Mouse (Mus musculus): ENCODE measurements around the gene Slc22a15. TPM values are rescaled to one million over a fixed set of nuclear protein-coding genes. Genes with fewer than 3 reads are reported as not detected.
A peak's percentile ranks its signal among the peaks of the same experiment; 100 is the strongest.

Gene Slc22a15
- polyA plus RNA-seq, 1 experiment from 2014 or later, result 1.8 TPM

- no peaks in the 10 kb centered on the region for H3K4me1 ChIP-seq
- H3K4me3 ChIP-seq, result no peak overlapping the region
- no peaks in the 10 kb centered on the region for H3K36me3 ChIP-seq
- H3K9me3 ChIP-seq (replicated peaks), result no peaks in the 10 kb centered on the region
- H3K27me3 ChIP-seq (replicated peaks), result no peaks in the 10 kb centered on the region
- WGBS (ENCODE audit: insufficient replicate concordance), result 12% methylated on average over 3 of the region's 3 CpGs
- no peak overlapping the region for H3K27ac ChIP-seq
- no peak overlapping the region for H3K4me2 ChIP-seq
- no peak overlapping the region for H3K9ac ChIP-seq
- ATAC-seq, result no peak
Observed at GRCm38 (mm10) chr3:101883902-101884301, 40.4 kb downstream of the Slc22a15 start.

- WGBS (ENCODE audit: insufficient replicate concordance), result 59% methylated on average over 9 of the region's 9 CpGs
- Histone ChIP-seq H3K9me3 (replicated peaks) (no peaks in the 10 kb centered on the region), H3K27ac (no peak overlapping the region), H3K4me3 (no peak overlapping the region), H3K36me3 (no peaks in the 10 kb centered on the region), H3K27me3 (replicated peaks) (no peaks in the 10 kb centered on the region), H3K4me1 (no peaks in the 10 kb centered on the region), H3K4me2 (no peak overlapping the region), H3K9ac (no peak overlapping the region)
- no peak for ATAC-seq
Observed at GRCm38 (mm10) chr3:101881721-101882120, 42.5 kb downstream of the Slc22a15 start.

GRCm38 (mm10) chr3:101880818-101881217 is 43.4 kb downstream of the Slc22a15 start:
- Histone ChIP-seq H3K9me3 (replicated peaks) (no peaks in the 10 kb centered on the region), H3K36me3 (no peaks in the 10 kb centered on the region), H3K4me3 (no peak overlapping the region), H3K4me2 (no peak overlapping the region), H3K9ac (no peak overlapping the region), H3K27ac (no peak overlapping the region), H3K27me3 (replicated peaks) (no peaks in the 10 kb centered on the region), H3K4me1 (no peaks in the 10 kb centered on the region)
- ATAC-seq, result no peak
- 74% methylated on average over 6 of the region's 6 CpGs for WGBS (ENCODE audit: insufficient replicate concordance)

- H3K9ac ChIP-seq, result no peak overlapping the region
- no peak for ATAC-seq
- H3K27ac ChIP-seq, result no peak overlapping the region
- H3K4me3 ChIP-seq, result no peak overlapping the region
- no peaks in the 10 kb centered on the region for H3K9me3 ChIP-seq (replicated peaks)
- no peaks in the 10 kb centered on the region for H3K27me3 ChIP-seq (replicated peaks)
- no peaks in the 10 kb centered on the region for H3K36me3 ChIP-seq
- H3K4me2 ChIP-seq, result no peak overlapping the region
- no peaks in the 10 kb centered on the region for H3K4me1 ChIP-seq
- 63% methylated on average over 5 of the region's 5 CpGs for WGBS (ENCODE audit: insufficient replicate concordance)
Observed at GRCm38 (mm10) chr3:101878136-101878535, 46.1 kb downstream of the Slc22a15 start.

GRCm38 (mm10) chr3:101876459-101877285 is 47.6 kb downstream of the Slc22a15 start:
- Histone ChIP-seq H3K27me3 (replicated peaks) (no peaks in the 10 kb centered on the region), H3K4me1 (no peaks in the 10 kb centered on the region), H3K36me3 (no peaks in the 10 kb centered on the region), H3K4me3 (no peak overlapping the region), H3K27ac (peak overlapping the region; percentile 27; the same call in 1 of the 2 replicates), H3K9me3 (replicated peaks) (no peaks in the 10 kb centered on the region), H3K9ac (no peak overlapping the region), H3K4me2 (no peak overlapping the region)
- no peak for ATAC-seq
- 60% methylated on average over 7 of the region's 7 CpGs for WGBS (ENCODE audit: insufficient replicate concordance)

GRCm38 (mm10) chr3:101875258-101875920 is 48.9 kb downstream of the Slc22a15 start:
- Histone ChIP-seq H3K4me1 (no peaks in the 10 kb centered on the region), H3K4me3 (no peak overlapping the region), H3K27ac (no peak overlapping the region), H3K9me3 (replicated peaks) (no peaks in the 10 kb centered on the region), H3K36me3 (no peaks in the 10 kb centered on the region), H3K27me3 (replicated peaks) (no peaks in the 10 kb centered on the region), H3K9ac (no peak overlapping the region), H3K4me2 (no peak overlapping the region)
- WGBS (ENCODE audit: insufficient replicate concordance), result 65% methylated on average over 10 of the region's 10 CpGs
- no peak for ATAC-seq

- Histone ChIP-seq H3K36me3 (no peaks in the 10 kb centered on the region), H3K4me3 (no peak overlapping the region), H3K9ac (no peak overlapping the region), H3K4me1 (no peaks in the 10 kb centered on the region), H3K9me3 (replicated peaks) (no peaks in the 10 kb centered on the region), H3K27ac (no peak overlapping the region), H3K4me2 (no peak overlapping the region), H3K27me3 (replicated peaks) (no peaks in the 10 kb centered on the region)
- WGBS (ENCODE audit: insufficient replicate concordance), result 70% methylated on average over 7 of the region's 7 CpGs
- ATAC-seq, result no peak
Observed at GRCm38 (mm10) chr3:101873061-101873675, 51.1 kb downstream of the Slc22a15 start.

- WGBS (ENCODE audit: insufficient replicate concordance), result 72% methylated on average over 9 of the region's 9 CpGs
- H3K9ac ChIP-seq, result no peak overlapping the region
Observed at GRCm38 (mm10) chr3:101871951-101872350, 52.3 kb downstream of the Slc22a15 start.

GRCm38 (mm10) chr3:101867001-101867421 is 57.2 kb downstream of the Slc22a15 start:
- no peaks in the 10 kb centered on the region for H3K9me3 ChIP-seq (replicated peaks)
- H3K4me3 ChIP-seq, result no peak overlapping the region
- H3K4me2 ChIP-seq, result no peak overlapping the region
- H3K36me3 ChIP-seq, result no peaks in the 10 kb centered on the region
- H3K9ac ChIP-seq, result no peak overlapping the region
- no peaks in the 10 kb centered on the region for H3K27me3 ChIP-seq (replicated peaks)
- no peaks in the 10 kb centered on the region for H3K4me1 ChIP-seq
- H3K27ac ChIP-seq, result no peak overlapping the region
- no peak for ATAC-seq
- 63% methylated on average over 4 of the region's 4 CpGs for WGBS (ENCODE audit: insufficient replicate concordance)

More at GRCm38 (mm10) chr3:101871951-101872350, 52.3 kb downstream of the Slc22a15 start:
- H3K36me3 ChIP-seq, result no peaks in the 10 kb centered on the region
- no peak for ATAC-seq
- no peaks in the 10 kb centered on the region for H3K4me1 ChIP-seq
- H3K9me3 ChIP-seq (replicated peaks), result no peaks in the 10 kb centered on the region
- H3K4me3 ChIP-seq, result no peak overlapping the region
- H3K4me2 ChIP-seq, result no peak overlapping the region
- H3K27me3 ChIP-seq (replicated peaks), result no peaks in the 10 kb centered on the region
- no peak overlapping the region for H3K27ac ChIP-seq

GRCm38 (mm10) chr3:101861856-101862255 is 62.4 kb downstream of the Slc22a15 start:
- Histone ChIP-seq H3K27ac (no peak overlapping the region), H3K27me3 (replicated peaks) (no peaks in the 10 kb centered on the region), H3K36me3 (no peaks in the 10 kb centered on the region), H3K4me2 (no peak overlapping the region), H3K4me1 (no peaks in the 10 kb centered on the region), H3K4me3 (no peak overlapping the region), H3K9me3 (replicated peaks) (no peaks in the 10 kb centered on the region), H3K9ac (no peak overlapping the region)
- ATAC-seq, result no peak
- 60% methylated on average over 3 of the region's 3 CpGs for WGBS (ENCODE audit: insufficient replicate concordance)

GRCm38 (mm10) chr3:101860151-101860550 is 64.1 kb downstream of the Slc22a15 start:
- ATAC-seq, result no peak
- H3K4me1 ChIP-seq, result no peaks in the 10 kb centered on the region
- H3K4me2 ChIP-seq, result no peak overlapping the region
- H3K9ac ChIP-seq, result no peak overlapping the region
- no peak overlapping the region for H3K27ac ChIP-seq
- H3K27me3 ChIP-seq (replicated peaks), result no peaks in the 10 kb centered on the region
- H3K36me3 ChIP-seq, result no peaks in the 10 kb centered on the region
- no peak overlapping the region for H3K4me3 ChIP-seq
- no peaks in the 10 kb centered on the region for H3K9me3 ChIP-seq (replicated peaks)
- WGBS (ENCODE audit: insufficient replicate concordance), result 68% methylated on average over 7 of the region's 7 CpGs

GRCm38 (mm10) chr3:101859740-101860139 is 64.5 kb downstream of the Slc22a15 start:
- Histone ChIP-seq H3K36me3 (no peaks in the 10 kb centered on the region), H3K27me3 (replicated peaks) (no peaks in the 10 kb centered on the region), H3K9me3 (replicated peaks) (no peaks in the 10 kb centered on the region), H3K4me1 (no peaks in the 10 kb centered on the region), H3K4me2 (no peak overlapping the region), H3K9ac (no peak overlapping the region), H3K4me3 (no peak overlapping the region), H3K27ac (no peak overlapping the region)
- 77% methylated on average over 7 of the region's 7 CpGs for WGBS (ENCODE audit: insufficient replicate concordance)
- no peak for ATAC-seq
